Mouse (Mus musculus) small intestine, adult 2 months (tissue): Measurements from ENCODE around the gene Cd38.

Source experiments
- CTCF ChIP-seq: fragments of 200-500 bp; IDR thresholded peaks from 2 replicates; pipeline ENCODE4 v1.5.1; 2012; ENCODE audit warnings: low read depth, mild to moderate bottlenecking, control low read depth, inconsistent platforms, low read length, moderate library complexity, mixed read lengths; ENCODE audit not compliant: insufficient replicate concordance, insufficient read length; ENCODE audit errors: extremely low read depth
- POLR2A ChIP-seq: fragments of 200-500 bp; IDR thresholded peaks from 2 replicates; pipeline ENCODE4 v1.6.1; 2012; ENCODE audit warnings: low read depth, mild to moderate bottlenecking, control low read depth, inconsistent platforms, low read length, moderate library complexity

DNA sequence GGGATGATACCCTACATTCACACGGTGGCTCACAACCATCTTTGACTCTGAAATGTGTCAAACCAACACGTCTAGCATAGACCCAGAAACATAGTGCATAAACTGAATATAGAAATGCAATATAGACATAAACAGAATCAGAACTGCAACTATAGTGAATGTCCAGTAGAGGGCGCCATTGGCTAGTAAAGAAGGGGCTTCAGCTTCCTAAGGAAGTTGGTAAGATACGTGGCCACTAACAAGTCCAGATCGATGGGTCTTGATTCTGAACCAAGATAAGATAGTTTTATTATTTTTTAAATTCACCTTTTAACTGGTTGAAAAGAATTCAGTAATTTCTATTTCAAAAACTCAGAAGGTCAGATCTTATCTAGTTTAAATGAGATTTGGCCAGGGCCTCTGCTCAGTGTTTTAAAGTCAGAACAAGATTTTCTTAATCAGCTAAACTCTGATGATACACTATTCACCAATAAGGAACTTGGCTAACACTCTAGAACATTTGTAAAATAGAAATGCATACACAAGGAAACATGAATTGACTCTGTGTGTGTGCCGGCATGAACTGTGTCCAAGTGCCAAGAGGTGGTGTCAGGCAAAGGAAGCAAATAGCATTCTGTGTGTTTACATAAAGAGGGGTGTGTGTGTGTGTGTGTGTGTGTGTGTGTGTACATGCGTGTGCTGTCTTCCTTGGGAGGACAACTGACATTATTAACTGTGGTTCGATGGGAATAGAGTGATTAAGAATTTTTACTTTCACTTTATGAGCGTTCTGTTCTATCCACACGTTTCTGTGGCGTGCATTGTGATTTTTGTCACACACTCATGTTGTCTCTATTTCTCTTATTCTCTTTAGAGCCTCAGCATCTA is 27.0 kb upstream of the Cd38 start:
- TF ChIP-seq CTCF (no peak), POLR2A (no peak)
